Mouse (Mus musculus) large intestine, adult 2 months (tissue): ENCODE results near the gene Rab27a. TPM values are rescaled to one million over a fixed set of nuclear protein-coding genes. Genes with fewer than 3 reads are reported as not detected.

ENCODE experiments used
- DNase-seq: peaks from one replicate; pipeline ENCODE4 v3.0.0-alpha.2; 2012; ENCODE audit warnings: low read depth, low spot score
- WGBS: fragments of 180-500 bp; shearing (Covaris S2); methylation state at CpG from one replicate; pipeline ENCODE4 v1.1.7; 2018; 5-methylcytosine and 5-hydroxymethylcytosine counted together
- polyA plus RNA-seq: library from polyadenylated mRNA; depleted of rRNA; stranded (reverse); fragments of >200 nt; gene quantifications from 2 replicates; pipeline ENCODE4 v1.2.3, GENCODE M21; 2012; rRNA removed

Rab27a gene
- polyA plus RNA-seq, 1 experiment = 9.4 TPM

DNA sequence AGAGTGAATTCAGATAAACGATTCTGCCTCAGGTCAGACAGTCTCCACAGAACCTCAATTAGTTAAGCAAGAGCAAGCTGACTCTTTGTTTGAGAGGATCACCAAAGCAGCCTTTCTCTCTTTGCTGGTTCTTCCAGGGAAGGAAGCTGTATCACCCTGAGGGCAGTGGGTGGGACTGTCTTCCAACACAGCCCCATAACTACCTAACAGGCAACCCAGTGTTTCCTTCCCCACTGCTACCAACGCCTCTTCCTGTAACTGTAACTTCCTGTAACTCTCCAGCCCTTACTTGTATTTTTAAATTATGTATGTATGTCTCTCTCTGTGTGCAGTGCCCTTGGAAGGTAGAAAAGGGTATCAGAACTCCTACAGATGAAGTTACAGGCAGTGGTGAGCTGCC is 82.8 kb downstream of the Rab27a start:
- no peak for DNase-seq
- 86% methylated on average over 2 of the region's 2 CpGs for WGBS

DNA sequence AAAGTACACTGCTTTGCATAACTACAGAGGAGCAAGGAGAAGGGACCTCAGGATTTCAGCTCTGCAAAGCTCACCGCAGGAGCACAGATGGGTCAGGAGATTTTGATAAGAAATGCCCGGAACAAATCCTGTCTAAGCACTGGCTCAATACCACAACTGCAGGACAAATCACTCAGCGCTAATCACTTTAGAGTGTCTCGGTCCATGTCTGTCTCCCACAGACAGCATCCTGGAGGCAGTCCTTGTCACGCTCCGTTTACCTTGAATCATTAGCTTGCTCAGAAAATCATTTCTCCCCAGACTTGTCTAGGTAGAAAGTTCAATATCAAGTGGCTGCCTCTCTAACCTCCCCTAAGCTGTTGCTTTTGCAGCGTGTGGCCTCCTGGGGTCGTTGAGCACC is 85.2 kb downstream of the Rab27a start:
- 80% methylated on average over 8 of the region's 8 CpGs for WGBS
- no peak for DNase-seq

DNA sequence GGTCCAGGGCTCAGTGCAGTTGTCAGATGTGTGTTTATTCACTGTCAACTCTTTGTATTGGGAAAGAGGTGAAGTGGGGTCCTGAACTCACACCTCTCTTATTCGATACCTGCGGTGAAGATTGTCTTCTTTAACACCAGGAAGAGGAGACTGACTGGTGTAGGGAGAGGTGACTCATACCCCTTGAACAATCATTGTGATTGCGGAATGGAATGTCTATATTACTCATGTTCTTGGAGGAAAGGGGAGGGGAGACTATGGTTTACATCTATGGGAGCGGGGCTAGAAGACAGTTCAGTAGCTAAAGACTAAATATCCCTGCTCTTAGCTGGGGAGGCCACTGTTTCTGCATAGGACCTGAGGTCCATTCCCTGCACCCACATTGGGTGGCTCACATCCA is 85.9 kb downstream of the Rab27a start:
- 43% methylated on average over 4 of the region's 4 CpGs for WGBS
- DNase-seq = no peak

DNA sequence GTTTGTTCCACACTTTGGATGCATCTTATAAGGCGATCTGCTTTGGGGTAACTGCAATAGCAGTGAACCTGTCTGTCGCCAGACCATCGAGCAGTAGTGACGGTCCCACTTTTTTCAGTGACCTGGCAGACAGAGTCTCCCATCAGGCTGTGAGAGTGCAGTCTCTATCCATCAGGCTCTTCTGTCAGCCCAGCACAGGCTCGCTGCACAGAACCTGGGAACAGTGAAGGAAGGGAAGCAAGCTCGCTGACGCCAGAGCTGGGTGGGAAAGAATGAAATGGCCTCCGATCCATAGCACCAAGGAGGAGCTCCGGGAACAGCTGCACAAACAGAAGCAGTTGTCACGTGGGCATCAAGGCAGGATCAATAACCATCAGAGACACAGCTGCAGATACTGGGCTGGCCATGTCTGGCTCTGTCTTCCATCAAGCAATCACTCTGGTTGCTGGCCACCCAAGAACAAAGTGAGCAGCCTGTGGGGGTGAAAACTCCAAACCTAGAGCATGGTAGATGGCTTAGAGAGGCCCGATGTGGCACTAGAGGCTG is 92.8 kb downstream of the Rab27a start:
- no peak for DNase-seq
- 49% methylated on average over 11 of the region's 11 CpGs for WGBS

Other genes with a start within 250 kb of the Rab27a start
- 0.03 and 0.20 TPM in 2 replicates for gene Prtg, start 238.0 kb upstream of the Rab27a start, polyA plus RNA-seq
- gene Pygo1, start 119.2 kb upstream of the Rab27a start, polyA plus RNA-seq = 0.23 and 0.24 TPM in 2 replicates
- 0.08 and 0.12 TPM in 2 replicates for gene Dyx1c1, start 86.1 kb upstream of the Rab27a start, polyA plus RNA-seq
- gene Gm44503, start 86.0 kb upstream of the Rab27a start, polyA plus RNA-seq = not detected in 2 replicates
- 5.7 and 7.2 TPM in 2 replicates for gene Ccpg1os, start 59.5 kb upstream of the Rab27a start, polyA plus RNA-seq
- gene Ccpg1, start 59.4 kb upstream of the Rab27a start, polyA plus RNA-seq = 5.8 and 6.6 TPM in 2 replicates
- 5.8 and 8.9 TPM in 2 replicates for gene Pigb, start 4.5 kb upstream of the Rab27a start, polyA plus RNA-seq
- gene Khdc3, start 57.0 kb downstream of the Rab27a start, polyA plus RNA-seq = 0.10 and 0.15 TPM in 2 replicates
- gene Gm20509, start 57.6 kb downstream of the Rab27a start, polyA plus RNA-seq = not detected in 2 replicates
- gene Rsl24d1, start 68.6 kb downstream of the Rab27a start, polyA plus RNA-seq = 16.6 and 20.9 TPM in 2 replicates